Mouse (Mus musculus) brain, embryonic 14.5 days (tissue): Measurements from ENCODE around the gene Rbm4b.

Experiments
- CTCF ChIP-seq: fragments of 200-500 bp; IDR thresholded peaks from 2 replicates; pipeline ENCODE4 v1.5.1; 2012; ENCODE audit warnings: inconsistent platforms, mild to moderate bottlenecking, moderate library complexity, borderline replicate concordance; ENCODE audit not compliant: insufficient read depth, insufficient read length; ENCODE audit errors: extremely low read depth
- POLR2A ChIP-seq: fragments of 200-500 bp; IDR thresholded peaks from 2 replicates; pipeline ENCODE4 v1.6.1; 2012; ENCODE audit warnings: mild to moderate bottlenecking, inconsistent platforms, borderline replicate concordance; ENCODE audit not compliant: poor library complexity, insufficient read depth, insufficient read length, severe bottlenecking; ENCODE audit errors: extremely low read depth

DNA sequence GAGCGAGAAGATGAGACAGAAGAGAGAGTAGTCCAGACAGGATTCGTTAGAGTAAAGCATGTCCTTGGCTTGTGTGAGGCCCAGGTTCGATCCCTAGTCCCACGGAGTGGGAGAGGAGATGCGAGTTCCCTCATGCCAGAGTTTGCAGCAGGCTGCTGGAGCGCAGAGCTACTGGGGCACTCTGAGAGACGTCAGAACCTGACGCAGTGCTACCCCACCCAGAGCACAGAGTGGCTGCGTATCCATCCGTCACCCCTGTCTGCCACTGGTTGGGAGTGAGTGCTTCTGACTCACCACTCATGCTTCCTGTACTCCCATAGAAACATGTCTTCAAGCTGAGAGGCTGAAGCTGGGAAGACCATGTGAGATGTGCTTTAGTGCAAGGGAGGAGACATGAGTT is 14.8 kb upstream of the Rbm4b start:
- TF ChIP-seq CTCF (no peak), POLR2A (no peak)
